In genomic region chr1:193698603-193699266, GRCm38 (mm10) we compare ENCODE assay signal across 9 mouse cellular contexts.
A peak's percentile ranks its signal among the peaks of the same experiment; 100 is the strongest.
DNase-seq lines count a peak whose midpoint lies in the region; ATAC-seq lines count a peak whose summit lies in the region.
"Had no signal": no experiment of that assay in that cellular context is flagged by ENCODE, and none has a peak within 500 bp of the region (broad histone marks: within the 10 kb centered on the region; RNA-seq: fewer than 3 reads in every experiment).

No protein-coding gene starts in this region.

- no peak overlapping the region for H3K27ac ChIP-seq in intestine, embryonic 15.5 days

- peak; percentile 80 for DNase-seq in adrenal gland, adult 2 months
- DNase-seq in cerebellum, postnatal 25 days = peak; percentile 90 to 91
- peak; percentile 77 to 79 for DNase-seq in frontal cortex, postnatal 25 days (ENCODE audit: low spot score in 2 of 2)
- DNase-seq in left cerebral cortex, adult 8-10 months (ENCODE audit: low spot score in 2 of 2) = peak; percentile 58 to 80
- DNase-seq in mesoderm, embryonic 11.5 days (ENCODE audit: low read depth, low spot score) = peak; percentile 90
- peak; percentile 83 for DNase-seq in right cerebral cortex, postnatal 4 days

- no peaks in the 10 kb centered on the region for H3K27me3 ChIP-seq in intestine, embryonic 15.5 days (replicated peaks)

- 0 out of 2 replicates have a peak, but pooled peaks cover 3% of the 10 kb centered on the region for H3K4me1 ChIP-seq in intestine, embryonic 15.5 days (replicated peaks)

- no peaks in the 10 kb centered on the region for H3K9me3 ChIP-seq in intestine, embryonic 15.5 days
- H3K9me3 ChIP-seq: megakaryocyte, embryonic 14.5 days had no signal

- H3K4me3 ChIP-seq in intestine, embryonic 15.5 days (replicated peaks) = no peak overlapping the region
- H3K4me3 ChIP-seq: megakaryocyte, embryonic 14.5 days had no signal

- no peak overlapping the region for H3K9ac ChIP-seq in intestine, embryonic 15.5 days

- peak; percentile 65 for ATAC-seq in intestine, embryonic 15.5 days
- no peak for ATAC-seq in monocyte, adult 5-6 weeks (replicated peaks; ENCODE audit: insufficient number of reproducible peaks, low FRiP score, low TSS enrichment, poor library complexity, severe bottlenecking)

- no peaks in the 10 kb centered on the region for H3K36me3 ChIP-seq in intestine, embryonic 15.5 days

- no peak overlapping the region for H3K4me2 ChIP-seq in intestine, embryonic 15.5 days (replicated peaks)

- 5% methylated on average over 7 of the region's 7 CpGs for WGBS in intestine, embryonic 15.5 days
